Mouse (Mus musculus) frontal cortex, adult (tissue): ENCODE measurements around the gene Smug1.

ENCODE experiments used
- ATAC-seq: cut with Nextera tagmentation; 2 replicates; pipeline ENCODE4 v1.9.2; 2017; ENCODE audit warnings: mild to moderate bottlenecking, moderate library complexity, mixed read lengths; ENCODE audit not compliant: low TSS enrichment

The Smug1 gene

GRCm38 (mm10) chr15:103145635-103146299 lies 21.1 kb downstream of the Smug1 start:
- no peak for ATAC-seq

- no peak for ATAC-seq
Observed at GRCm38 (mm10) chr15:103144176-103144575, 22.7 kb downstream of the Smug1 start.

- peak; percentile 78 for ATAC-seq
Observed at GRCm38 (mm10) chr15:103135431-103135947, 31.4 kb downstream of the Smug1 start.

- no peak for ATAC-seq
Observed at GRCm38 (mm10) chr15:103134277-103135086, 32.4 kb downstream of the Smug1 start.

- no peak for ATAC-seq
Observed at GRCm38 (mm10) chr15:103133761-103134160, 33.1 kb downstream of the Smug1 start.

- no peak for ATAC-seq
Observed at GRCm38 (mm10) chr15:103130729-103131128, 36.2 kb downstream of the Smug1 start.

- ATAC-seq = no peak
Observed at GRCm38 (mm10) chr15:103129289-103129688, 37.6 kb downstream of the Smug1 start.

- no peak; the same call in 1 of the 2 replicates for ATAC-seq
Observed at GRCm38 (mm10) chr15:103128056-103128833, 38.6 kb downstream of the Smug1 start.

- ATAC-seq = no peak
Observed at GRCm38 (mm10) chr15:103125982-103126381, 40.9 kb downstream of the Smug1 start.

- no peak for ATAC-seq
Observed at GRCm38 (mm10) chr15:103124254-103124653, 42.6 kb downstream of the Smug1 start.

GRCm38 (mm10) chr15:103123343-103123742 lies 43.5 kb downstream of the Smug1 start:
- ATAC-seq = no peak

- no peak for ATAC-seq
Observed at GRCm38 (mm10) chr15:103122372-103122771, 44.5 kb downstream of the Smug1 start.

- no peak for ATAC-seq
Observed at GRCm38 (mm10) chr15:103121416-103121815, 45.5 kb downstream of the Smug1 start.

- no peak for ATAC-seq
Observed at GRCm38 (mm10) chr15:103120594-103120993, 46.3 kb downstream of the Smug1 start.

GRCm38 (mm10) chr15:103115726-103116125 lies 51.2 kb downstream of the Smug1 start:
- ATAC-seq = no peak

GRCm38 (mm10) chr15:103115256-103115655 lies 51.6 kb downstream of the Smug1 start:
- no peak for ATAC-seq

- no peak for ATAC-seq
Observed at GRCm38 (mm10) chr15:103113077-103113476, 53.8 kb downstream of the Smug1 start.

- ATAC-seq = no peak
Observed at GRCm38 (mm10) chr15:103112309-103112708, 54.6 kb downstream of the Smug1 start.

GRCm38 (mm10) chr15:103109940-103110339 lies 57.0 kb downstream of the Smug1 start:
- ATAC-seq = no peak

- ATAC-seq = no peak
Observed at GRCm38 (mm10) chr15:103108066-103108676, 58.7 kb downstream of the Smug1 start.

- ATAC-seq = no peak
Observed at GRCm38 (mm10) chr15:103106201-103106600, 60.7 kb downstream of the Smug1 start.
